Mouse (Mus musculus) adrenal gland, adult 18-20 months (tissue): ENCODE measurements at regions not wholly inside any gene's neighbourhood (a gene's known extent, or its start where the extent isn't known, plus 50 kb on each side); places are given as distances from the start of the nearest gene placed in this dataset.
A peak's percentile ranks its signal among the peaks of the same experiment; 100 is the strongest.

Source experiments
- DNase-seq, 2 experiments: peaks; one replicate each; pipeline ENCODE4 v3.0.0; 2021 to 2022; ENCODE audit warnings: low spot score in 2 of 2

DNA sequence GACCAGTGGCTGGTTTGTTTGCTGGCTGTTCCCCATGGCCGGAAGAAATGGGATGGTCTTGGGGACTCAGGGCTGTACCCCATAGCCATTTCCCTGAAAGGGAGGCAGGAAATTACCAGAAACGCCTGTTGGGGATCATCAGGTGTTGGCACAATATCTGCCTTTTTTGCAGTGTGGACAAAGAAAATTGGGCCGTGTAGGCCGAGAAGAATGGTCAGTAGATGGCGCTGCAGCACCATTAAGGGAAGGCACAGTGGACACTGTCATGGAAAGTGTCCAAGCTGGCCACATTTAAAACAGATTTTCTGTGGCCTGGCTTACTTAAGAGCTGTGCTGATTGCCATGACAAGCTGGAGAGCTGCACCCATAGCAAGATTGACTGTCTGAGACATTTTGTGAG lies 358.1 kb downstream of the Slxl1 start:
- peak; percentile 14 to 18 for DNase-seq
